Mouse (Mus musculus) CD8-positive naive resting alpha-beta T cell, adult 2 months (primary cell): ENCODE data around the gene Clec16a.
A peak's percentile ranks its signal among the peaks of the same experiment; 100 is the strongest.

Experiments
- DNase-seq, 2 experiments: peaks; one replicate each; pipeline ENCODE4 v3.0.0; 2022; ENCODE audit warnings: low read depth in 2 of 2, low spot score in 2 of 2

Clec16a gene

DNA sequence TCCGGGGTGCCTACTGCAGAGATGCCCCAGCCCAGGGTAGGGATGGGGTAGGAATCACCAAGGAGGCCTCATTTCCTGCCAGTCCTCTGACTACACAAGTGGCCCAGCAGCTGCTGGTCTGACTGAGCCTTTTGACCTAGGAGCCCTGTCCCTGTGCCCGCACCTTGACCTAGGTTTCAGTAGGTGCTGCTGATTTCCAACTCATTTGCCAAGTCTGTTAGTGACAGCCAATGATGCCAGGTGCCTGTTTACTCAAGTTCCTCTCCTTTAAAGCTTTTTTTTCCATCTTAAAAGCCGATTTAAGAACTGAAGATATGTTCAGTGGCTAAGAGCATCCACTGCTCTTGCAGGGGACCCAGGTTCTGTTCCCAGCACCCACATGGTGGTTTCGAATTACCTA lies 11.4 kb upstream of the Clec16a start:
- no peak for DNase-seq

DNA sequence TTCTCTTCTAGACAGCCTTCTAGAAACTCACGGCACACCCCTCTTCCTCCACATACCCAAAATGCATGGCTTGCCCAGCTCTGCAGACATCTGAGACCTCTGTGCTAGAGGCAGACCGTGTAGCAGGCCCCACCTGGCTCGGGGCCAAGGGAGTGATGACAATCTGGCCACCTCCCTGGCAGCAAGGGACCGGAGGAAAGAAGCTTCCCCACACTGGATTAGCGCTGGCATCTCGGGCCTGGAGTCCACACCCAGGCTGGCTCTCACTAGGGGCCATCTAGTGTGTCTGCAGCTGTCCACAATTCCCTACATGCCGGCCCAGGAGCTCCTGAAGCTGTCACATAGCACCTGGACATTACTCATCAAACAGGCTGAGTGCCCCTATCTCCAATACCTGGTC lies 10.6 kb upstream of the Clec16a start:
- DNase-seq = no peak

DNA sequence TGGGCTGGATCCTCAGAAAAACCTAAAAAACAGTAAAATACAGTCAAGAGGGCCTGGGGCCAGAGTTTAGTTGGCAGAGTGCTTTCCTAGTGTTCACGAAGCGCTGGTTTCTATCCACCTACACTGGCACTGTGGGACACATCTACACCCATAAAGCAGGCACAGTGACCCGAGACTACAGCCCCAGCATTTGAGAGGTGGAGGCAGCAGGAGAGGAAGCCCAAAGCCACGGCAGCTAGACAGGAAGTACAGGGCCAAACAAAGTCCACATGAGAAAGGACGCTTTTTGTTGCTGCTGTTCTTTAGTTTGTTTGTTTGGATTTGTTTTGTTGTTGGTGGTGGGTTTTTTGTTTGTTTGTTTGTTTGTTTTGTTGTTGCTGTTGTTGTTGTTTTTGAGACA lies 8.8 kb upstream of the Clec16a start:
- no peak for DNase-seq

DNA sequence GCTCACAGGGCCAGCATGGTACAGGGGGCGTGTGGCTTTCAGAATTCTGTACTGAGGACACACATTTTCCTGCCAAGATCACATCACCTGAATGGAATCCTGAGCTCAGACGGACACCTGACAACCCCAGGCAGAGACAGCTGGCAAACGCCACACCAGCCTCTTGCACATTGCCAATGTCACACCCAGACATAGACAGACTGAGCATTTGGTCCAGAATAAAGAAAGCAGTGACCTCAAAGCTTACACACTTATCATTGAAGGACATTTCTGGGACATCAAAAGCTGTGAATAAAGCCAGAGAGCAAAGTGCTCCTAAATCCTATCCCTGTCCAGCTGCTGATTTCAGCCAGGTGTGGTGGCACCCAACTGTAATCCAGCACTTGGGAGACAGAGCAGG lies 8.2 kb upstream of the Clec16a start:
- DNase-seq = no peak

DNA sequence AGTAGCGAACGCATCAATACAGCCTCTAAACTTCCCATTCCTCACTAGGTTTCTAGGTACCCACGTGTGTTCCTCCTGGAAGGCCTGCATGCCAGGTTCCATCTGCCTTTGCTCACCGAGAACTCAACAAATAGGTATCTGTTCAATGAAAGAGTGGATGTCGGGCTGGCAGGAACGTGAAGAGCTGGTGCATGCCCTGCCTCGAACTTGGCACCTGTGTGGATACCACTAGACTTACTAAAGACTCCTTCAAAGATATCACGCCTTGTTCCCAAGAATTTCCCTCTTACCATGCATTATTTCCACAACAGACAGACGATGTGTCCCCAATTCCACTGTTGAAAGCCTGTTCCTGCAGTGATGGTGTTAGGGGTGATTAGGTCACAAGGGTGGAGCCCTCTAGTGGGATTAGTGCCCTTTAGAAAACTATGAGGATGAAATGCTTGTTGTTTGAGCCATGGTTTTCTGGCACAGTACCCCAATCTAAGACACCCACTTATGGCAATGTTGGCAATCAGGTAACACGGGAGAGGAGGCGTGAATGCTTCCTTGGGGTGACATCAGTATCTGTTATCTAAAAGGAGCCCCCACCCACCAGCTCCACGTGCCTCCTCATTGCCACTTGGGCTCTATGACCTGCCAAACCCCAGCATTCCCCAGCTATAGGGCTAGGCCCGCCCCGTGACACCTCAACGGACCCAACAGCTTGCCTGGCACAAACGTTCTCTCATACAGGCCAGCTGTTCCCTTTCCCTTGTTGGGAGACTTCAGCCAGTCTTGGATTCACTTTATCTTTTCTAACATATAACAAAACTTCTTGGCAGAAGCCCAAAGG lies 4.2 kb upstream of the Clec16a start:
- DNase-seq = no peak

DNA sequence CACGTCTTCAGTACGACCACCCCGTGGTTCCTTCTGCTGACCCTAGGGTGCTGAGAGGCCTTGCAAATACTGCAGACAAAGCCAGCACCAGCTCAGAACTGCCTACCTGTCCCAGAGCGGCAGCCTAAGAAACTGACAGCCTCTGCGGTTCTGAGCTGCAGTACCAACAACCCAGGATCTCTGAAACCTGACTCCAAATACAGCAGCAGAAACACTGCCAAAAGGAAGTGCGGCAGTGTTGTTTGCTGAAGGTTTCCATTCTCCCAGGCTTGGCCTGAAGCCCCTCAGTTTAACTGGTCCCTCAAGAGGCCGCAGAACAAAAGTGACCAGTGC lies 3.6 kb upstream of the Clec16a start:
- DNase-seq = peak in 1 of 2 experiments; percentile 6

DNA sequence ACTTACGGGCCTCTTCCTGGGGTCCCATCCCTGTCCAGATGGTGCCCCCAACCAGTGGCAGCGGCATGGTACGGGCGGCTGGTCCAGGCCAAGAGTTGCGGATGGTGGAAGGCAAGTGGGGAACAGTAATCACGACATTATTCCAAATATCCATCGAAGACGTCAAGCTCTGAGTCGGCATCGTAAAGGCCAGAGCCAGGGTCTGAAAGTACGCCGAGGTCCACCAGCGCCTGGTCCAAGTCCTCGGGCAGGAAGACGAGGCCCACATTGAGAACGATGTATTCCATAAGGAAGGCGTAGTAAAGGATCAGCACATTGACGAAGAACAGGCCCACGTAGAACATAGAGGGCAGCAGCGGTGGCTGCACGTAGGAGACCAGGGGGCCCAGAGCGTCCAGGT lies 2.9 kb upstream of the Clec16a start:
- no peak for DNase-seq

DNA sequence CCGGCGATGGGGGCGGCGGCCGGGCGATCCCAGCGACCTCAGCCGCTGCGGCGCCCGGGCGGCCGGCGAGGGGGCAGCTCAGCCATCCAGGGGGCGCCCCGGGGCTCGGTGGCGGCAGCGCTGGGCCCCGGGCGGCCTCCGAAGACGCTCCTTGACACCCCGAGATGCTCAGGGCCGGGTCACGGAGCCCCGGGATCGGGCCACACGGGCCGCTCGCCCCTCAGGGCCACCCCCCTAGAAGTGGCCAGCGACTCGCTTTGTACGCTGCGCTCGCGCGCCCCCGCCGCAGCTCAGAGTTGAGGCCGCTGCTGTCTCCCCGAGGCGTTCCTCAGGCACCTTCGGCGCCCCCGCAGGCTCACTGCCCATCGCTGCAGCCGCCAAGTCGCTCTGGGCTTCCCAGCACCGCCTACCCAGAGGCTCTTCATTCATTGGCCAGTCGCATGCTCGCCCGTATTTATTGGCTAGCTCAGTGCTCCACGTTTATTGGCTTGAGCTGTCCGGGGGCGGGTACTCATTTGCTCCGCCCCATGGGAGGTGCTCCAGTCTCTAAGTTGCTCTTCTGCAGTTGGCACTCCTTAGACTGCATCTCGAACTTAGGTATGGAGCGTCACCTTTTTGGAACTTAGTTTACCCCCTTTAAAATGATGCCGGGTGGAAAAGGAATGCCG lies 2.3 kb upstream of the Clec16a start, which contains the start of gene Dexi:
TSS of gene Dexi (minus strand) at position 357 of the 668 bp plus-strand sequence.
- DNase-seq = peak; percentile 91 to 92

DNA sequence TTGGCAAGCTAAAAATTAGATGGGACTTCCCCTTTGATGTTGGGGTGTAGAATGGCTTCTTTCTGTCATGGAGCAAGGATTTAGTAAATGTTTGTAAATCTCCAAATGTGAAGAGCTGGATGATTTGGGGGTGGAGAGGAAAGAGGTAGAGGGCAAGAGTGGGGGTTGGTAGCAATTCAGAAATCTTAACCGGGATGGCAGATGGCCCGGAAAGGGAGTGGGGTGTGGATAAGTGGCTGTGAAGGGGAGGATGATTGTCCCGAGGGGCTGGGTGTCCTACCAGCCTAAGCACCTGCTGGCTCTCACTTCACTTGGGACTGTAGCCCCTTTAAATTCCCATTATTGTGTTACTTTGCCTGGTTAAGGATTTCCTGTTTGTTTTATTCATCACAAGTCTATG lies 1.7 kb downstream of the Clec16a start:
- DNase-seq = no peak

DNA sequence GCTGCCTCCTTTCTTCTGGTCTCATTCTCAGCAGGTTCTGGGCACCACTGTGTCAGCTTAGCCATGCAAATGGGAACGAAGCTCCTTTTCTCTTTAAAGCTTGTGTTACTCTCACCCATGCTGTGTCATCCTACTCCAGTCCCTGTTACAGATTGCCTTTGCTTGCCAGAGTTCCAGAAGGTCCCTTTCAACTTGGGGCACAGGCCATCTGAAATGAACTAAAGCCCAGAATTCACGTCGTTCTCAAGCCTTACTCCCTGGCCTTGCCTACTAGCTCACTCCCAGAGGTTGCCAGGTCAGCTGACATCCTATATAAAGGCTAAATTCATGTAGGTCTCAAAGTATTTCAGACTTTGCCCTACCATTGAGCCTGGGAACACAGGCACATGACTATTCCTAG lies 3.8 kb downstream of the Clec16a start:
- DNase-seq = no peak

DNA sequence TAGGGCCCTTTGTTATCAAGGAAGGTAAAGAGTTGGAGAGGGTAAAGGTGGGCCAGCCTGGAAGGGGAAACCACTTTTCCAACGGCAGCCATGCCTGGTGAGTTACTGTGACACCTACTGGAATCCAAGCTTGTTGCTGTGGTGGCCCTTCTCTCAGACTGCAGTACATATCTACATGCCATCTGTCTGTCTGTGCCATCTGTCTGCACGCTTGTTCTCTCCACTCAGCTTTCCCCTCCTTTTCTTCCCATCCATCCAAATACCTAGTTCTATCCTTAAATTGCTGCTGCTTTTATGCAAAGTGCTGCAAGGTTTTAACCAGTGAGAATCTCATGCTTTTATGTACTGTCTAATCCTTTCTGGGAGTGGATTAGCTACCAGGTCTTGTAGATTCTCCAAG lies 4.5 kb downstream of the Clec16a start:
- DNase-seq = no peak

DNA sequence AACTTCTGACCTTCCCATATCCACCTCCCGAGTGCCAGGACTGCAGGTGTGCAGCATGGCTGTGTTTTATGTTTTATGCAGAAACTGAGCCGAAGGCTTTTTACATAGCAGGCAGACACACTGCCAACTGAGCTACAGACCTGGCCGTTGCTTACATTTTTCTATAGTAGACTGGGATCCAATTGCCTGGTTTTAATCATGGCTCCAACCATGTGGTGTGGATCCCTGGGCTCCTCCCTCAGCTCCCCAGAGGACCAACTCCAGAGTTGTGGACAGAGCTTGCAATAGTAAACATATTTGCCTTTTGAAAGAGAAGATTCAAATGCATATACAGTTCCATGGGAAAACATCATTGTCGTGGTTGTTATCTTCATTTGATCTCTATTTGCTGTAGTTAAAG lies 6.5 kb downstream of the Clec16a start:
- DNase-seq = no peak

DNA sequence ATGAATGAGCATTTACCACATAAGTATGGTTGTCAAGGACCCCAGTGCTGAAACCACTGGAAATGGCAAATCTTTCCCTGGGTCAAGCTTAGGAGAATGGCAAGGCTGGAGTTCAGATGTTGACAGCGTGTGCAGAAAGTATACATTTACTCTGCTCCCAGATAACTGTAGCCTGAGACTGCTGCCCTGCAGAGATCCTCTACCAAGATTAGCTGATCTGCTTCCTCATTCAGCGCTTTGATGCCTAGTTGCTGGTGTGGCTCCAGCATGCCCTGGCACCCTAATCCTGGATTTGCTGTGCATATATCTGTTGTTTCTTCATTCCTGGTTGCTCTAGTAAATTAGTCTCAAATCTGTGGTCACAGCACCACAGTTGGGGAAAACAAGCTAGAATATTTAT lies 8.7 kb downstream of the Clec16a start:
- no peak for DNase-seq

DNA sequence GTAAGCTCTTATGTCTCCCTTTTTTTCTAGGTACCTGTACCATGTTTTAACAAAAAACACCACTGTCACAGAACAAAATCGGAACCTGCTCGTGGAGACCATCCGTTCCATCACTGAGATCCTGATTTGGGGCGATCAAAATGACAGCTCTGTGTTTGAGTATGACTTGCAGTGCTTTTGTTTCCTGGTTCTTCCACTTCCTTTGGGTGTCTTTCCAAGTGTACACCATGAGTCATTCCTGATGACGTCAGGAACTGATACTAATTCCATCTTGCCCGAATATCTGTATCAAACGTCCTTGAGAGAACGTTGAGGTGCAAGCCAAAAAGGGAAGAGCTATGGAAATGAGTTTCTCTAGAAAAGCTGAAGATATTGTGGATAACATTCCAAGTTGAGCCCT lies 14.9 kb downstream of the Clec16a start:
- DNase-seq = no peak

DNA sequence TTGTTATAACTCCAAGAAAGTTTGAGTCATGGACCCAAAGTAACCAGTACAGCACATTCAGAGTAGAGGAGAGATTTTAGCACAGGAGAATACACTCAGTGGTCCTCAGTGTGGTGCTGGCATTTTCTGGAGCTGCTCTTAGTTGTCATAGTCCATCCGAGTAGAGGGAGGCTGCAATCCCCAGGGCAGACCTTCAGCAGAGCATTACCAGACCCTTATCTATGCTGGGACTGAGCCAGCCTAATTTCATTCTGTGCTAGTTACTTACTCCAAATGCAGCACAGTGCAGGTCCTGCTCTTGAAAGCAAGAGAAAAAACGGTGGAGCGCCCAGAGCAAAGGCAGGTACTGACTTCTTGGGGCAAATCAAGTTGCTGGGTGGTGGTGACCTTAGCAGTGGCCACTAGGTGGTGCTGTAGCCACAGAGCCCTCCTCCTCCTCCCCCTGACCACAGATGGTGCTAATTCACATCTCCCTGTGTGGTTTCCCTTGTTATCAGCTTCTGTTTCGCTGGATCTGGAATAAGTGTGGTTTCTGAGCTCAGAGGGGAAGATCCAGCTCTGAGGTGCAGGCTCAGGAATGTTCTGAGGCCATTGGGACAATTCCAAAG lies 20.2 kb downstream of the Clec16a start:
- DNase-seq = peak; percentile 55 to 69

DNA sequence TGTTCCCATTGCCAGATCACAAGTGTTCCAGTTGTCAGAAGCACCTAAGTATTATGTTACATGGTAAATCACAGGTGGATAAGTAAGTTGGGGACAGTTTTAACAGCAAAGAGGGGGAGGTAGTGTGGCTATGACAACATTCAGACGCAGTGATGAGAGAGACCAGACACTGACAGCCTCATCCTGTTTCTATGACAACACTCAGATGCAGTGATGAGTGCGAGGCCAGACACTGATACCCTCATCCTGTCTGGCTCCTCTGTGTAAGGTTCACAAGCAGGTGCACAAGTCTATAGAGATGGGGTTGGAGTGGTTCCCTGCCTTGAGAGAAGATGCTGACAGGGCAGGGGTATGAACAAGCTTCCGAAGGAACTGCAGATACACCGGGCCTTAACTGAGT lies 22.0 kb downstream of the Clec16a start:
- no peak for DNase-seq

DNA sequence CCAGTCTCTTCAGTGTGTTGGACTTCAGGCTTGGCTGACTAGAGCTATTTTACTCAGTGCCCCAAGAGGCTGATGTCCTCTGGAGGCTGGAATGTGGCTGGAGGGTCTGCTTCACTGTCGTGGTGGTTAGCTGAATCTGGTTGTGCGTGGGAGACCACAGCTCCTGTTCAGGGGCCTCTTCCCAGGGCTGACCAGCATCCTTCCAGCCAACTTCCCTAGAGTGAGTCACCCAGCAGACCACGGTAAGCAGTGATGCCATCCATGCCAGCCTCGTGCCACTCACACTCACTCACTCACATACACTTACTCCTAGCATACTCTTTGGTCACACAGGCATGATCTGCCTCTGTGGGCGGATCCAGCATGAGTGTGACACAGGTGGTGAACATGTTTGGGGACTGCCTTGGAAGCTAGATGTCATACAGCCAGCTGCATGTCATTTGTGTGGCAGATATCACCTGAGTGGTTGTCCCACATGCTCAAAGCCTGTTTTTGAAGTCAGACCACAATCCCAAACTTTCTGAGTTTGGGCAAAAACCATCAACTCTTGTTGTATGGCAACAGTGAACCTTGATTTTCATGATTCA lies 24.8 kb downstream of the Clec16a start:
- no peak for DNase-seq

DNA sequence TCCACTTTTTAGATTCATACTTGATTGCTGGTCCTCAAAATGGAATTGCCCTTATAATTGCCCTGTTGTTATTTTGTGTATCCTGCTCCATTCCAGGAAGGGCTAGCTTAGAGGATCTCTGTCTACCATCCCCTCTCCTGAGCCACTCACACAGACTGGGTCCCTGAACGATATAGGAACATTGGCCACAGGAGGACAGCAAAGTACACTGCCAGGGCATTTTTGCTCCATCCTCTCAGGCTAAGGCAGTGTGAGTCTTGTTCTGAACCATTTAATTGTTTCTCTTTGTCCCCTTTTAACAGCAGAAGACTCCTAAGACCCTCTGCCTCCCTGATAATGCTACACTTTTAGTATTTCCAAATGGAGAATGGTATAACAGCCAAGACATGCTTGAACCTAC lies 25.6 kb downstream of the Clec16a start:
- peak; percentile 37 to 62 for DNase-seq

DNA sequence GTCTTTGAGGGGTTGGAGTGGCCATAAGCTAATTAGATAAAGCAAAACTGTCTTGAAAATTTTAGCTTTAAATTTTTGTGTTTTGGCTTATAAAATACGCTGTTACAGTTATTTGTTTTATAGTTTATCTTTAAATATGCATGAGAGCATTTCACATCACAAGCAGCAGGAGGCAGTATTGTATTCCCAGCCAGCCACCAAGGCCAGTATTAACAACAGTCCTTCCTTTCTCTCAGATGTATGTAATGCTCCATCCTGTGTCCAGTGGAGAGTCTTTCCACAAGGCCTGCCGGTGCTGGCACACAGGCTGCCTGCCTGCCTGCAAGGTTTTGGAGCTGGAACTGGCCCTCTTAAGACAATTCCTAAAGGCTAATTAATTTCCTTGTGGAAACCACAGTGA lies 26.7 kb downstream of the Clec16a start:
- no peak for DNase-seq

DNA sequence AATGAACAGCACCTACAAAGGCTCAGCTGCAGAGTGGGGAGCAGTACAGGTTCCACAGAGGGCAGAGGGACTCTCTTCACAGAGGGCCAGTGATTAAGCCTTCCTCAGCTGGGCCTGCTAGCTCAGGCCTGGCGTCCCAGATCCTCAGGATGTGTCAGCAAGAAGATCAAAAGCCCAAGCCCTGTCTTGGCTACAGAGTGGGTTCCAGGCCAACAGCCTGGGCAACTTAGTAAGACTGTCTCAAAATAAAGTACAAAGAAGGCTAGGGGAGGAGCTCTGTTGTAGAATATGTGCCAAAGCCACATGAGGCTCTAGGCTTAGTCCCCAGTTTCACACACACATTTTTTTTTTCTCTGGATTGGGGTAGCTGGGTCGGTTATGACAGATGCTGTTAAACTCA lies 29.8 kb downstream of the Clec16a start:
- DNase-seq = no peak

DNA sequence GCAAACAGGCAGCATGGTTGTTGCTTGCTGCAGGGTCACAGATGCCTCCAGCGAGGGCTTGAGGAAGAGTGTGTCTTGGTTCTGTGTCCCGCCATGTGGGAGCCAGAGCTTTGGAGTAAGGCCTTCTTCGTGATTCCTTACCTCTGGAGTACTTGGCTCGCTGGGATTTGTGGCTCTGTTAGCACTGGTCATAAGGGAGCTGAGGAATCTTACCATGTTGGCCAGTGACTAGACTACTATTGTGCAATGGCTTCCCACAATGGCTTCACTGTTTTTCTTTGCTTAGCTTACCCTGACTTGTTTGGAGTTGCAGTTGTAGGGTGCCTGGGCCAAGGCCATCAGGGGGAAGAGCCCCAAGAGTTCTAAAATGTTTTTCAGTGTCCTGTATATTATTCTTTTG lies 30.8 kb downstream of the Clec16a start:
- no peak for DNase-seq

DNA sequence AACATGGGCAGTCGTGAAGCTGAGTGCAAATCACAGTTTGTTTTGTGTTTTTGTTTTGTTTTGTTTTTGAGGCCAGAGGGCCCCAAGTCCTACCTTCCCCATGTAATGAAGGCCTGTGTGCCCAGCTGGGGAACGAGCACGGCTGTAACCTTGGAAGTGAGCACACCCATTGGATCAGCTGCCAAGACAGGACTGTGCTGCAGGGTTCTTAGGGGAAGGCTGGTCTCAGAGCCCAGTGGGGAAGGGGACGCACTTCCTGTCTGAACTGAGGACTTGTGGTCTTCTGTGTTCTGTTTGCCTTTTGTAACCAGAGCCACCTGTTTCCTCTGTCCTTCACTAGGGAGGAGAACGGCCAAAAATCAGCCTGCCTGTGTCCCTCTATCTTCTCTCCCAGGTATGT lies 32.4 kb downstream of the Clec16a start:
- no peak for DNase-seq
